Mouse (Mus musculus): Measurements from ENCODE around the gene Ankrd49. TPM values are rescaled to one million over a fixed set of nuclear protein-coding genes. Genes with fewer than 3 reads are reported as not detected.

Ankrd49 gene
- polyA plus RNA-seq (2012; ENCODE audit: low replicate concordance), result 21.8 and 37.5 TPM in 2 replicates

GRCm38 (mm10) chr9:14784039-14785002 lies at the start of gene Ankrd49, which contains the start of gene Mre11a:
TSS of gene Ankrd49 (minus strand) at chr9:14784856.
TSS of gene Mre11a (plus strand) at chr9:14784654.

DNA sequence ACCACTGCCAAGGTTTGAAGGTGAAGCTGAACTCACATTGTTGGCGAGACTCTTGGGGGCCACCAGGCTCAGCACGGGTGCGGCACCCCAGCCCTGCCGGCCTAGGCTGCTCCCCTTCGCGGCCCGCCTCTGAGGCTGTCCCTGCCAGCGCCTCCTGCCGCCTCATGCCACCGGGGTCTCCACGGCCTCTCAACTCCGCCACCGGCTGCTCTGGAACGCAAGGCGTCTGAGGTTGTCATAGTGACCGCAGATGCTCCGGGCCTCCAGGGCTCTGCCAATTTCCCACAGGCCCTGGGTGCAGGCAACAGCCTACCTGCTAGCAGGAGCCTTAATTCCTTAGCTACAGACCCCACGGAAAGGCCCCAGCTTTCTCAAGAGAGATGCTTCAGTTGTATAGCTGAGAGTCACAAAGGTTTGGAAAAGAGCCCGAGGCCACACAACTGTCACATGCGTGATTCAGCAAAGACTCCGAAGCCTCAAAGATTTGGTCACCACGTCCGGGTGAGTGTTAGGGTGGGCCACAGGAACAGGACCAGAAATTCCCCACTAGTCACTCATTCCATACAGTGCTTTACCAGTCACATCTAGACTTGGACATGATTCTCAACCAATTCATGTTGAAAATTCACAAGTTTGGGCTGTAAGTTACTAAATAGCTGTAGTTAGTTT lies 13.7 kb downstream of the Ankrd49 start, which contains the start of gene 1700012B09Rik:
1700012B09Rik (minus strand) TSS at position 228 of the 669 bp plus-strand sequence.

GRCm38 (mm10) chr9:14752001-14752522 lies 32.6 kb downstream of the Ankrd49 start, which contains the start of gene Fut4:
TSS of gene Fut4 (minus strand) at chr9:14752393.

DNA sequence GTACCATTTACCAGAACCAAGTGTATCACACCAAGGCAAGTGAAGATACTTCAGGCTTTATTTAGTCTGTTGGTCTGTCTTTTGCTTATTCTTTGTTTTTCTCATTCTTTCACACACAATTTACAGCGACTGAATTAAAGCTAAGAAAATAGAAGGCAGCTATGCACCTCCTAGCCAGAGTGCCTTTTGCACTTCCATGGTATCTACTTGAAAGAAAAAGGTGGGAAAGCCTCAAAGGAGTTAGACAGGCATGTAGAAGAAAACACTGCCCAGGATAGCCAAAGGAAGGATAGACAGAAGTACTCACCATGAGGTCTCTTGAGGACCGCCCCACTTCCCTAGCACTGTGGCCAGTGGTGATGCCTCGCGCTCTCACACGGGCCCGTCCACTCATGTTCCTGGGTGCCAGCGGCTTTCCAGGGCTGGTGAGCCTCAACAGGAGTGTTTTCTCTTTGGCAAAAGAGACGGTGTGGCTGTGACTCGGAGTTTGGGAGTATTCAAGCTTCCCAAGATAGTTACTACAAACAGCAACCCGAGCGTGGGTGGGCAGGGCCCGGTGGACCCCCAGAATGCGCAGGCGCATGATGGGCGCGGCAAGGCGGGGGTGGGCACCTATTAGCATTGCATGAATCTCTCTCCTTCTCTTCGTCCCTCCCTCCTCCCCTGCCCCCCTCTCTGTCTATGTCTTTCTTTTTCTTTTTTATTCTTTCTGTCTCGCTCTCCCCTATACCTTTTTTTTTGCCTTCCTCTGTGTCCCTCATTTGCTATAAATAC lies 44.3 kb downstream of the Ankrd49 start, which contains the start of gene Piwil4:
Piwil4 (minus strand) TSS at position 583 of the 774 bp plus-strand sequence.

Other genes starting within 250 kb of the Ankrd49 start
- gene Amotl1, start 139.8 kb downstream of the Ankrd49 start, polyA plus RNA-seq (2012; ENCODE audit: low replicate concordance), result 0.07 and 0.82 TPM in 2 replicates
- gene Piwil4, start 44.1 kb downstream of the Ankrd49 start, polyA plus RNA-seq (2012; ENCODE audit: low replicate concordance), result not detected in 2 replicates
- 4.0 and 11.1 TPM in 2 replicates for gene Fut4, start 32.5 kb downstream of the Ankrd49 start, polyA plus RNA-seq (2012; ENCODE audit: low replicate concordance)
- gene 1700012B09Rik, start 13.8 kb downstream of the Ankrd49 start, polyA plus RNA-seq (2012; ENCODE audit: low replicate concordance), result not detected in 2 replicates
- gene Mre11a, start 202 bp downstream of the Ankrd49 start, polyA plus RNA-seq (2012; ENCODE audit: low replicate concordance), result 3.5 and 5.0 TPM in 2 replicates
- 0.96 and 4.0 TPM in 2 replicates for gene Gpr83, start 75.4 kb upstream of the Ankrd49 start, polyA plus RNA-seq (2012; ENCODE audit: low replicate concordance)
- 37.2 and 70.3 TPM in 2 replicates for gene Izumo1r, start 119.1 kb upstream of the Ankrd49 start, polyA plus RNA-seq (2012; ENCODE audit: low replicate concordance)

All from hematopoietic multipotent progenitor cell, adult 10-12 weeks (in vitro differentiated cells).